9 mouse cellular contexts compared by ENCODE assay signal in genomic region chr17:46460673-46461072, GRCm38 (mm10). TPM values are rescaled to one million over a fixed set of nuclear protein-coding genes. Genes with fewer than 3 reads are reported as not detected.
DNase-seq lines count a peak whose midpoint lies in the region; ATAC-seq and TF ChIP-seq lines count a peak whose summit lies in the region.
"Had no signal": no experiment of that assay in that cellular context is flagged by ENCODE, and none has a peak within 500 bp of the region (broad histone marks: within the 10 kb centered on the region; RNA-seq: fewer than 3 reads in every experiment).

No protein-coding gene starts in this region.

- ATAC-seq in hindbrain, embryonic 14.5 days (ENCODE audit: low FRiP score): no peak
- no peak for ATAC-seq in midbrain, embryonic 12.5 days (ENCODE audit: low FRiP score, low read depth)

- intact Hi-C loops in heart, postnatal 10 days (cut with DNase I): no loop called here
- intact Hi-C loops in left cerebral cortex, postnatal 36 days (cut with DNase I): no loop called here

- H3K4me1 ChIP-seq in heart, embryonic 10.5 days: peaks cover 56% of the 10 kb centered on the region
- no peaks in the 10 kb centered on the region for H3K4me1 ChIP-seq in ES-Bruce4 (ENCODE audit: control insufficient read depth, insufficient read depth, low read length)
- H3K4me1 ChIP-seq in hindbrain, embryonic 14.5 days (replicated peaks; ENCODE audit: control insufficient read depth, insufficient read depth, low read length): peaks cover 3% of the 10 kb centered on the region
- peaks cover 15% of the 10 kb centered on the region for H3K4me1 ChIP-seq in midbrain, embryonic 12.5 days

- peak overlapping the region; percentile 62 for H3K4me3 ChIP-seq in heart, embryonic 10.5 days
- H3K4me3 ChIP-seq in ES-Bruce4 (ENCODE audit: low read depth, low read length): peak overlapping the region; percentile 41
- peak overlapping the region; percentile 8; the same call in 1 of the 2 replicates for H3K4me3 ChIP-seq in hindbrain, embryonic 14.5 days (replicated peaks; ENCODE audit: low read length)
- H3K4me3 ChIP-seq in midbrain, embryonic 12.5 days: peak overlapping the region; percentile 1; the same call in 1 of the 2 replicates

- no peak for TF ChIP-seq EP300 in ES-Bruce4 (IDR thresholded peaks at IDR 0.05; ENCODE audit: insufficient read depth, low read depth, low read length)

- 1% methylated on average over 32 of the region's 32 CpGs for WGBS in heart, embryonic 10.5 days
- WGBS in hindbrain, embryonic 14.5 days: 5% methylated on average over 32 of the region's 32 CpGs
- 2% methylated on average over 31 of the region's 32 CpGs for WGBS in midbrain, embryonic 12.5 days

- peaks cover 93% of the 10 kb centered on the region for H3K27me3 ChIP-seq in heart, embryonic 10.5 days (ENCODE audit: insufficient read depth, poor library complexity, severe bottlenecking)
- H3K27me3 ChIP-seq in ES-Bruce4 (ENCODE audit: control insufficient read depth, insufficient read depth, low read length, poor library complexity, severe bottlenecking): no peaks in the 10 kb centered on the region
- peaks cover 10% of the 10 kb centered on the region for H3K27me3 ChIP-seq in hindbrain, embryonic 14.5 days (ENCODE audit: control insufficient read depth, insufficient read depth, low read length)
- peaks cover 59% of the 10 kb centered on the region for H3K27me3 ChIP-seq in midbrain, embryonic 12.5 days

- peak overlapping the region; percentile 69 for H3K9ac ChIP-seq in ES-Bruce4 (ENCODE audit: low read depth, poor library complexity, severe bottlenecking)
- 0 out of 2 replicates have a peak overlapping the region, but pooled peaks have one; percentile 3 for H3K9ac ChIP-seq in hindbrain, embryonic 14.5 days
- peak overlapping the region; percentile 25; the same call in 1 of the 2 replicates for H3K9ac ChIP-seq in midbrain, embryonic 12.5 days (replicated peaks)

- no peaks in the 10 kb centered on the region for H3K36me3 ChIP-seq in heart, embryonic 10.5 days
- H3K36me3 ChIP-seq in ES-Bruce4 (ENCODE audit: control insufficient read depth, insufficient read depth, low read length, poor library complexity, severe bottlenecking): no peaks in the 10 kb centered on the region
- peaks cover 58% of the 10 kb centered on the region for H3K36me3 ChIP-seq in hindbrain, embryonic 14.5 days (replicated peaks; ENCODE audit: control insufficient read depth, insufficient read depth)
- H3K36me3 ChIP-seq in midbrain, embryonic 12.5 days: peaks cover 34% of the 10 kb centered on the region

- peak overlapping the region; percentile 33 for H3K4me2 ChIP-seq in hindbrain, embryonic 14.5 days (replicated peaks)
- H3K4me2 ChIP-seq in midbrain, embryonic 12.5 days (replicated peaks): peak overlapping the region; percentile 24; the same call in 1 of the 2 replicates

- no peak for DNase-seq in heart, embryonic 10.5 days (ENCODE audit: low spot score)
- DNase-seq in heart, postnatal 10 days: no peak
- no peak for DNase-seq in hindbrain, embryonic 14.5 days (ENCODE audit: low spot score)
- no peak for DNase-seq in left cerebral cortex, postnatal 36 days (ENCODE audit: low spot score in 2 of 2)
- no peak for DNase-seq in natural killer cell, adult 2 months (ENCODE audit: low spot score in 2 of 2)
- DNase-seq in left cerebral cortex, adult 11 months (ENCODE audit: low spot score): no peak

- H3K27ac ChIP-seq in heart, embryonic 10.5 days: peak overlapping the region; percentile 77
- no peak overlapping the region for H3K27ac ChIP-seq in ES-Bruce4 (ENCODE audit: insufficient read depth, low read length)
- H3K27ac ChIP-seq in hindbrain, embryonic 14.5 days: no peak overlapping the region
- H3K27ac ChIP-seq in midbrain, embryonic 12.5 days (replicated peaks): no peak overlapping the region

- no peak for TF ChIP-seq POLR2A in ES-Bruce4 (IDR thresholded peaks at IDR 0.05; ENCODE audit: insufficient read depth, low read length)

- no peaks in the 10 kb centered on the region for H3K9me3 ChIP-seq in heart, embryonic 10.5 days
- no peaks in the 10 kb centered on the region for H3K9me3 ChIP-seq in ES-Bruce4 (replicated peaks; ENCODE audit: control insufficient read depth, insufficient read depth, low read length, poor library complexity, severe bottlenecking)
- H3K9me3 ChIP-seq in hindbrain, embryonic 14.5 days (ENCODE audit: control insufficient read depth, low read length): no peaks in the 10 kb centered on the region
- H3K9me3 ChIP-seq in midbrain, embryonic 12.5 days: no peaks in the 10 kb centered on the region

- no peak for TF ChIP-seq CTCF in ES-Bruce4 (IDR thresholded peaks at IDR 0.05; ENCODE audit: low read depth, low read length)

RNA-seq across cellular contexts. Expression of gene Slc22a7, which starts 22.4 kb away (rescaled TPM):
- 0.15 and 0.30 TPM in 2 replicates for polyA plus RNA-seq in heart, embryonic 10.5 days (2016; fragmentation: Nextera tagmentation; extraction: Ambion mirVana)
- total RNA-seq in heart, postnatal 10 days (2021): not detected
- polyA plus RNA-seq in ES-Bruce4 (2011; ENCODE audit: insufficient read depth, insufficient read length, low read depth, missing spikeins): 6.0 and 6.1 TPM in 2 replicates
- not detected in 2 replicates for polyA plus RNA-seq in hindbrain, embryonic 14.5 days (2014; fragmentation: Nextera tagmentation; extraction: Ambion mirVana)
- polyA plus RNA-seq in midbrain, embryonic 12.5 days (2016; fragmentation: Nextera tagmentation; extraction: Ambion mirVana): not detected in 2 replicates
- total RNA-seq in left cerebral cortex, postnatal 36 days (2021): under 1 TPM in 1 of 2 experiments, not detected in 1; 0.20 TPM
- total RNA-seq: CH12.LX had no signal

RNA-seq across cellular contexts. Expression of gene Ttbk1, which starts 26.8 kb away (rescaled TPM):
- 0.09 and 0.14 TPM in 2 replicates for polyA plus RNA-seq in heart, embryonic 10.5 days (2016; fragmentation: Nextera tagmentation; extraction: Ambion mirVana)
- under 1 TPM; 0.40 to 0.48 TPM for total RNA-seq in heart, postnatal 10 days (2021)
- polyA plus RNA-seq in ES-Bruce4 (2011; ENCODE audit: insufficient read depth, insufficient read length, low read depth, missing spikeins): 0.90 and 1.3 TPM in 2 replicates
- polyA plus RNA-seq in hindbrain, embryonic 14.5 days (2014; fragmentation: Nextera tagmentation; extraction: Ambion mirVana): 6.5 and 7.7 TPM in 2 replicates
- polyA plus RNA-seq in midbrain, embryonic 12.5 days (2016; fragmentation: Nextera tagmentation; extraction: Ambion mirVana): 5.0 and 5.5 TPM in 2 replicates
- 100 to 1,000 TPM; 126 to 139 TPM for total RNA-seq in left cerebral cortex, postnatal 36 days (2021)

RNA-seq across cellular contexts. Expression of gene Crip3, which starts 31.9 kb away (rescaled TPM):
- polyA plus RNA-seq in heart, embryonic 10.5 days (2016; fragmentation: Nextera tagmentation; extraction: Ambion mirVana): 0.54 and 0.83 TPM in 2 replicates
- under 1 TPM in 1 of 2 experiments, not detected in 1; 0.26 TPM for total RNA-seq in heart, postnatal 10 days (2021)
- polyA plus RNA-seq in ES-Bruce4 (2011; ENCODE audit: insufficient read depth, insufficient read length, low read depth, missing spikeins): 1.3 TPM in 1 of 2 replicates, not detected in the other
- polyA plus RNA-seq in hindbrain, embryonic 14.5 days (2014; fragmentation: Nextera tagmentation; extraction: Ambion mirVana): 1.4 and 2.2 TPM in 2 replicates
- 1.4 and 1.6 TPM in 2 replicates for polyA plus RNA-seq in midbrain, embryonic 12.5 days (2016; fragmentation: Nextera tagmentation; extraction: Ambion mirVana)
- total RNA-seq in left cerebral cortex, postnatal 36 days (2021): 1 to 10 TPM; 1.7 to 6.5 TPM
- total RNA-seq: CH12.LX had no signal

RNA-seq across cellular contexts. Expression of gene Dnph1, which starts 35.8 kb away (rescaled TPM):
- polyA plus RNA-seq in heart, embryonic 10.5 days (2016; fragmentation: Nextera tagmentation; extraction: Ambion mirVana): 36.5 and 52.8 TPM in 2 replicates
- 1 to 10 TPM; 3.7 to 4.0 TPM for total RNA-seq in heart, postnatal 10 days (2021)
- polyA plus RNA-seq in ES-Bruce4 (2011; ENCODE audit: insufficient read depth, insufficient read length, low read depth, missing spikeins): 21.8 and 24.1 TPM in 2 replicates
- 16.0 and 16.6 TPM in 2 replicates for polyA plus RNA-seq in hindbrain, embryonic 14.5 days (2014; fragmentation: Nextera tagmentation; extraction: Ambion mirVana)
- 53.1 and 58.0 TPM in 2 replicates for polyA plus RNA-seq in midbrain, embryonic 12.5 days (2016; fragmentation: Nextera tagmentation; extraction: Ambion mirVana)
- 1 to 10 TPM; 3.5 to 5.4 TPM for total RNA-seq in left cerebral cortex, postnatal 36 days (2021)

Comparison
In these comparisons a context has a peak if more than half of its experiments do, and no peak if none do; other contexts are left out.
1. H3K4me3 ChIP-seq: peak in every context shown above with its lines; median percentile 62 in heart, embryonic 10.5 days; 41 in ES-Bruce4; 8 in hindbrain, embryonic 14.5 days; 1 in midbrain, embryonic 12.5 days.
2. H3K9ac ChIP-seq: peak in every context shown above with its lines; median percentile 69 in ES-Bruce4; 25 in midbrain, embryonic 12.5 days; 3 in hindbrain, embryonic 14.5 days.